Mouse (Mus musculus) intestine, embryonic 15.5 days (tissue): ENCODE measurements around the gene Hba-a1. TPM values are rescaled to one million over a fixed set of nuclear protein-coding genes. Genes with fewer than 3 reads are reported as not detected.

Experiments used
- ATAC-seq: fragments of 200-750 bp; cut with Nextera tagmentation; 2 replicates; pipeline ENCODE4 v1.8.0; 2017; ENCODE audit warnings: moderate TSS enrichment, moderate library complexity
- H3K27ac ChIP-seq: fragments of 300-500 bp; sonication (generic); 2 replicates; pipeline ENCODE4 v1.5.1; 2015; ENCODE audit warnings: mild to moderate bottlenecking, inconsistent platforms
- H3K27me3 ChIP-seq: fragments of 300-500 bp; sonication (generic); replicated peaks from 2 replicates; pipeline ENCODE4 v1.6.1; 2015; ENCODE audit warnings: inconsistent platforms
- H3K36me3 ChIP-seq: fragments of 300-500 bp; sonication (generic); 2 replicates; pipeline ENCODE4 v1.6.1; 2015; ENCODE audit warnings: inconsistent platforms
- H3K4me1 ChIP-seq: fragments of 300-500 bp; sonication (generic); replicated peaks from 2 replicates; pipeline ENCODE4 v1.6.1; 2015; ENCODE audit warnings: inconsistent platforms
- H3K4me2 ChIP-seq: fragments of 300-500 bp; sonication (generic); replicated peaks from 2 replicates; pipeline ENCODE4 v1.6.1; 2015; ENCODE audit warnings: mild to moderate bottlenecking, inconsistent platforms
- H3K4me3 ChIP-seq: fragments of 300-500 bp; sonication (generic); replicated peaks from 2 replicates; pipeline ENCODE4 v1.5.1; 2015; ENCODE audit warnings: inconsistent platforms
- H3K9ac ChIP-seq: fragments of 300-500 bp; sonication (generic); 2 replicates; pipeline ENCODE4 v1.6.1; 2015; ENCODE audit warnings: inconsistent platforms
- H3K9me3 ChIP-seq: fragments of 300-500 bp; sonication (generic); 2 replicates; pipeline ENCODE4 v1.6.1; 2016; ENCODE audit warnings: inconsistent platforms
- WGBS: fragments of 180-500 bp; shearing (Covaris S2); methylation state at CpG from one replicate; pipeline ENCODE4 v1.1.7; 2015; 5-methylcytosine and 5-hydroxymethylcytosine counted together
- polyA plus RNA-seq: library from polyadenylated mRNA; unstranded; fragments of >200 nt; fragmentation: Nextera tagmentation; extraction: Ambion mirVana; gene quantifications from 2 replicates; pipeline ENCODE4 v1.2.1, GENCODE M21; 2015

Hba-a1 gene
- polyA plus RNA-seq, 1 experiment from 2014 or later: 4,064 TPM

DNA sequence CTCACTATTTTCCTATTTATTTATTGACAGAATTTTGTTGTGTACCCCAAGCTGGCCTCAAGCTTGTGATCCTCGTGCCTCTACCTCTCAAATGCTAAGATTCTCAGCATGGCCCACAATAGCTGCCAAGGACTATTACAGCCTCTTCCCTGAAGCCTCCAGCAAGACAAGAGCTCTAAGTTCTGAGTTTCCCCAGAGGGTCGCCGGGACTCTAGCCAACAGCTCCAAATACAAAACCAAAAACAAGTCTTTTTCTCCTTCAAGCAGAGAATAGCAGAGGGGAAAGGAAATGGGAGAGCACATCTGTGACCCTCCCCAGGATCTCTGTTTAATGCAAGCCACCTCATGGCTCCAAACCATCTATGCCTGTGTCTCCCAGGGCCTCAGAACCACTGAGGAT lies 39.2 kb upstream of the Hba-a1 start:
- H3K9me3 ChIP-seq: no peaks in the 10 kb centered on the region
- H3K27me3 ChIP-seq: no peaks in the 10 kb centered on the region
- H3K4me2 ChIP-seq: no peak overlapping the region
- no peak overlapping the region for H3K4me3 ChIP-seq
- no peak overlapping the region for H3K27ac ChIP-seq
- peaks cover 11% of the 10 kb centered on the region; the same call in 1 of the 2 replicates for H3K36me3 ChIP-seq
- ATAC-seq: no peak
- no peaks in the 10 kb centered on the region for H3K4me1 ChIP-seq
- 74% methylated on average over 3 of the region's 3 CpGs for WGBS
- H3K9ac ChIP-seq: no peak overlapping the region

DNA sequence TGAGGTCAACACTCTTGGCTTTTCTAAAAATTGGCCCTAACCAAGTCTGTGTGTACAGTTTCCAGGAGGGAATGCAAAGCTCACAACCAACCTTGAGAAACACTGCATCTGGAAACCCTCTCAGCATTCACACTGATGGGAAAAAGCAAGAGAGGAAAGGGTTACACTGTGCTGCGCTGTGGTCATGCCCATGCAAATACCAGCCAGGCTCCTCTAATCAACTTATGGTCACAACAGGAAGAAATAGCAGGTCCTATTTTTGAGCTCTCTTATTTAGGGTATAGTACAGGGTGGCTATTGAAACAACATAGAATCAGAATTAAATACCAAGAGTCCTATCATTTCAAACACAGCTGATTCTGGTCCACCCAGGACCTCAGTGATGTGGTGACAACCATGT lies 38.7 kb upstream of the Hba-a1 start:
- Histone ChIP-seq H3K27ac (no peak overlapping the region), H3K9me3 (no peaks in the 10 kb centered on the region), H3K4me2 (no peak overlapping the region), H3K36me3 (peaks cover 8% of the 10 kb centered on the region; the same call in 1 of the 2 replicates), H3K4me3 (no peak overlapping the region), H3K9ac (no peak overlapping the region), H3K27me3 (no peaks in the 10 kb centered on the region), H3K4me1 (no peaks in the 10 kb centered on the region)
- no peak for ATAC-seq
- WGBS: 88% methylated on average over 1 of the region's 1 CpGs

DNA sequence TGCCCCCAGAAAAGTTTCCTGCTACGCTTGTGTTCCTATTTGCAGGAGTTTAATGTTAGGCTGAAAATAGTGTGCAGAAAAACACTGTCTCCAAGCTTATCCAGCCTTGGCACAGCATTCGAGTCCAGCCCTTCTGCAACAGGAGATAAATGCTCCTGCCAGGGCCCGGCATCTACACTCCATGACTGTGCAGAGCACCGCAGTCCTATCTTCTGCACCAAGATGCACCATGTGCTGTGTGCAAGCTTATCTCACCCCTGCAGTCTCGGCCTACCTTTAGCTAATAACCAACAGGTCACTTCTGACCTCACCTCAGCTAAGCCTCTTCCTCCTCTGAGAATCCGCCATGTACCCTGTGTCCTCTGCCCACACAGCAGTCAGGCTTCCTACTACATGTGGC lies 37.7 kb upstream of the Hba-a1 start:
- H3K9ac ChIP-seq: no peak overlapping the region
- H3K4me3 ChIP-seq: no peak overlapping the region
- WGBS: 91% methylated on average over 6 of the region's 6 CpGs
- peak; percentile 69 for ATAC-seq
- H3K4me1 ChIP-seq: no peaks in the 10 kb centered on the region
- H3K4me2 ChIP-seq: no peak overlapping the region
- no peak overlapping the region for H3K27ac ChIP-seq
- peaks cover 12% of the 10 kb centered on the region for H3K36me3 ChIP-seq
- H3K9me3 ChIP-seq: no peaks in the 10 kb centered on the region
- H3K27me3 ChIP-seq: no peaks in the 10 kb centered on the region

DNA sequence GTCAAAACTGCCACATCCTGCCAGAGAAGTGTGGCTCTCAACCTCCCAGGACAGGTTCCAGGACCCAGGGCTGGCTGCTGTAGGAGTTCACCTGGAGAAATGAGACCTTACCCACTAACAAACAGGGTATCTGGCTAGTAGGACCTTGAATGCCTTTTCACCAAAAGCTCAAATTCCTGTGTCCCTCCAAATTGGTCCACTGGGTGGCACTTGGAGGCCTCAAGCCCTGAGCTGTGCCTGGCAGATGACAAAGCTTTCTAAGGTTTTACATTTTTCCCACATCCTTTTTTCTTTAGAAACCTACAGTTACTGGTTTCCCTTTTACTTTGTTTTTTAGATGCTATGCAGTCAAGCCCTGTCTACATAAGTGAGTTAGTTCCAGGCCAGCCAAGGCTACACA lies 36.2 kb upstream of the Hba-a1 start:
- no peak for ATAC-seq
- no peaks in the 10 kb centered on the region for H3K27me3 ChIP-seq
- no peak overlapping the region for H3K4me2 ChIP-seq
- peaks cover 17% of the 10 kb centered on the region for H3K36me3 ChIP-seq
- no peak overlapping the region for H3K4me3 ChIP-seq
- H3K9me3 ChIP-seq: no peaks in the 10 kb centered on the region
- H3K27ac ChIP-seq: no peak overlapping the region
- no peaks in the 10 kb centered on the region for H3K4me1 ChIP-seq
- no peak overlapping the region for H3K9ac ChIP-seq

DNA sequence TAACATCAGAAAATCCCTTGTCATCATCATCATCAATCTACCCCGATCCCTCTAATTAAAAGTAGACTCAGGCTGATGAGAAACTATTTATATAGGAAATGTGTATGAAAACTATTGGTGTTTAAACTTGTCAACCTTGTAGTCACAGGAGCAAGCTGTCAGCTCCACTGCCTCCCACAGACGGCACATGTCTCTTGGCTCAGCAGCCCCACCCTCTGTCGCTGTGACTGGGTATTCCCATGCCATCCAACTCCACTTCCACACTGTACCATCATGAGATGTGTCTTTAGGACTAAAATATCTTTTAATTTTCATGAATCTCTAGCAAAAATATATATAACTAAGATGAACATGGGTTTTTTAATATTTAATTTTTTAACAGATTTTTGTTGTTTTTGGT lies 35.0 kb upstream of the Hba-a1 start:
- no peaks in the 10 kb centered on the region for H3K9me3 ChIP-seq
- H3K36me3 ChIP-seq: peaks cover 21% of the 10 kb centered on the region
- H3K4me3 ChIP-seq: no peak overlapping the region
- H3K27me3 ChIP-seq: no peaks in the 10 kb centered on the region
- no peak overlapping the region for H3K4me2 ChIP-seq
- no peak overlapping the region for H3K9ac ChIP-seq
- H3K4me1 ChIP-seq: no peaks in the 10 kb centered on the region
- no peak for ATAC-seq
- H3K27ac ChIP-seq: no peak overlapping the region
- 84% methylated on average over 3 of the region's 3 CpGs for WGBS

DNA sequence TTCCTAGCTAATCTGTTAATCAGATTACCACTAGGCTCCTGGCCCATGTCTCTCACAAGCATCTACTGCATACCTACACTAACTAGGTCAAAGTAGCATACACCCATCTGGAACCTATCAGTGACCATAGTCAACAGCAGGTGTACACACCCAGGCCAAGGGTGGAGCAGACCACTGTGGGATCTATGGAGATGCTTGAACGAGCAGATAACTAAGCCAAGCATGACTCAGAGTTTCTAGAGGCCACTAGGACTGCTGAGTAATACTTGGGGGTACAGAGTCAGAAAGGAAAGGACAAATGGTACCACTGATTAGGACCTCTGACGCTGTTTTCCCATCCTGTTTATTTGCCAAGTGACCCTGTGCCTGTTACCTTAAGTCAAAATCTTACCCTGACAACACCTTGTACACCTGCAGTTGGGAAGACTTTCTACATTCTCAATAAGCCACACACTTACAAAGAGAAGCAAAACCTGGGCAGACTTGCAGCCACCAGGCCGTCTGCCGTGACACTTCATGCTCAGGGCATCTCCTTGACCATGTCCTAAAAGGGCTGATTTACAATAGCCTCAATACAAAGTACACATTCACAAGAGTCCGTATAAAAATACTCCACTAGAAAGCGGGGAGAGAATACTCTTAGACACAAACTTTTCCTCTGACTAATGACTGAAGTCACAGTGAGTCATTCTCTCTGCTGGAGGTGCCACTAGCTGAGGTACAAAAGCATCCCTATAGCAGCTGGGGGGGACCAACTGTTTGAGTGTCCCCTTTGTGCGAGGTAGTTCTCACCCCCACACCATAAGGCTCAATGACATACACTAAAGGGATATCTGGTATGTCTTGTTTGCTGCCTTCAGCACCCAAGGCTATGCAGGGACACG lies 32.2 kb upstream of the Hba-a1 start:
- no peak overlapping the region for H3K9ac ChIP-seq
- no peaks in the 10 kb centered on the region for H3K27me3 ChIP-seq
- no peak overlapping the region for H3K27ac ChIP-seq
- H3K9me3 ChIP-seq: no peaks in the 10 kb centered on the region
- H3K4me3 ChIP-seq: no peak overlapping the region
- H3K4me2 ChIP-seq: no peak overlapping the region
- peaks cover 27% of the 10 kb centered on the region for H3K36me3 ChIP-seq
- H3K4me1 ChIP-seq: no peaks in the 10 kb centered on the region
- 85% methylated on average over 8 of the region's 8 CpGs for WGBS
- ATAC-seq: peak; percentile 91

DNA sequence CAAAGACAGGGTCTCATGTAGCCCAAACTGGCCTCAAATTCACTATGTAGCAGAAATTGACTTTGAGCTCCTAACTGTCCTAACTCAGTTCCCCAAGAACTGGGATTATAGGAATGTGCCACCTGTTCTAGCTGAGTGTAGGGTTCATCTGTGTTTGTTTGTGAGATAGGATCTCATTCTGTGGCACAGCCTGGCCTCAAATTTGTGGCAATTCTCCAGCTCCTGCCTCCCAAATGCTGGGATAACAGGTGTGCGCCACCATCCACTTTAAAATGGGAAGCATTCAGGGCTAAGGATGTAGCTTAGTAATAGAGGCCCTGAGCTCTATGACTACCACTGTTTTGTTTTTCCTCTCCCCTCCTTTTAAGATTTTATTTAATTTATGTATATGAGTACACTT lies 30.2 kb upstream of the Hba-a1 start:
- Histone ChIP-seq H3K4me1 (no peaks in the 10 kb centered on the region), H3K4me2 (no peak overlapping the region), H3K27me3 (no peaks in the 10 kb centered on the region), H3K4me3 (no peak overlapping the region), H3K27ac (no peak overlapping the region), H3K9ac (no peak overlapping the region), H3K36me3 (peaks cover 21% of the 10 kb centered on the region), H3K9me3 (no peaks in the 10 kb centered on the region)
- 97% methylated on average over 1 of the region's 1 CpGs for WGBS
- no peak for ATAC-seq

DNA sequence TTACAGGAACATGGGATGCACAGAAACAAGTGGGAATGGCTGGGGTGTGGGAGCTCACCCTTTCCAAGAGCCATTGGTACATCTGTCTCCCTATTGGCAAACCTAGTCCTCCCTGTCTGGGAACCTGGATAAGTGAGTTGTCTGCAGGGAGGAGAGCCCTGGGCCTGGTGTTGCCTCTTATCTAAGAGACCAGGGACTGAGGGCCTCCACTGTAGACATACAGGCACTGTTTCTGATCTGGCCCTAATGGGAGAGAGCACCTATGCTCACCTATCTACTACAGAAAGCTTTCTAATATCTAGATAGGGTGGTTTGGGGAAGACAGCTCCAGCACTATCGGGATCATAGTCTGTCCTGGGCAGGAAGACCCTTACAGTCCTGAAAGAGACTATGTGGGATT lies 27.2 kb upstream of the Hba-a1 start:
- peaks cover 10% of the 10 kb centered on the region for H3K36me3 ChIP-seq
- H3K4me2 ChIP-seq: no peak overlapping the region
- WGBS: 95% methylated on average over 1 of the region's 1 CpGs

DNA sequence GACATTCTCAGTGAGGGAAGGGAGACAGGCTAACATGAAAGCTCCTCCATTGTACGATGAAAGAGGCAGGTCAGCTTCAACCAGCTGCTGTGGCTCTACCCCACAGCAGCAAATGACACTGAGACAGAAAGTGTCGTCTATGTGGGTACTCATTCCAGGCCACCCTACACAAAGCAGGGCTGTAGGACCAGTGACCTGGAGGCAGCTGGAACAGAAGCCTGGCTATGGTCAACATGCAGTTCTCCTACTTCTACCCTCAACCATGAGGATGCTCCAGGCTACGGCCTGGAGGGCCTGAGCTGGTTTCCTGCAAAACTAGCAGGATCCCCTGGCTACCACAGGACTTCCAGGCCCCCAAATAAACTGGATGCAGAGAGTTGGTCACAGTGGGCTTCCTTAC lies 26.7 kb upstream of the Hba-a1 start:
- Histone ChIP-seq H3K4me1 (no peaks in the 10 kb centered on the region), H3K4me3 (no peak overlapping the region), H3K9me3 (no peaks in the 10 kb centered on the region), H3K9ac (no peak overlapping the region), H3K27ac (no peak overlapping the region), H3K4me2 (no peak overlapping the region), H3K36me3 (peaks cover 10% of the 10 kb centered on the region), H3K27me3 (no peaks in the 10 kb centered on the region)
- WGBS: 90% methylated on average over 3 of the region's 3 CpGs
- ATAC-seq: no peak

More for the DNA sequence above, 27.2 kb upstream of the Hba-a1 start:
- Histone ChIP-seq H3K4me3 (no peak overlapping the region), H3K27me3 (no peaks in the 10 kb centered on the region), H3K9ac (no peak overlapping the region), H3K4me1 (no peaks in the 10 kb centered on the region), H3K27ac (no peak overlapping the region), H3K9me3 (no peaks in the 10 kb centered on the region)
- ATAC-seq: peak; percentile 83; the same call in 1 of the 2 replicates

DNA sequence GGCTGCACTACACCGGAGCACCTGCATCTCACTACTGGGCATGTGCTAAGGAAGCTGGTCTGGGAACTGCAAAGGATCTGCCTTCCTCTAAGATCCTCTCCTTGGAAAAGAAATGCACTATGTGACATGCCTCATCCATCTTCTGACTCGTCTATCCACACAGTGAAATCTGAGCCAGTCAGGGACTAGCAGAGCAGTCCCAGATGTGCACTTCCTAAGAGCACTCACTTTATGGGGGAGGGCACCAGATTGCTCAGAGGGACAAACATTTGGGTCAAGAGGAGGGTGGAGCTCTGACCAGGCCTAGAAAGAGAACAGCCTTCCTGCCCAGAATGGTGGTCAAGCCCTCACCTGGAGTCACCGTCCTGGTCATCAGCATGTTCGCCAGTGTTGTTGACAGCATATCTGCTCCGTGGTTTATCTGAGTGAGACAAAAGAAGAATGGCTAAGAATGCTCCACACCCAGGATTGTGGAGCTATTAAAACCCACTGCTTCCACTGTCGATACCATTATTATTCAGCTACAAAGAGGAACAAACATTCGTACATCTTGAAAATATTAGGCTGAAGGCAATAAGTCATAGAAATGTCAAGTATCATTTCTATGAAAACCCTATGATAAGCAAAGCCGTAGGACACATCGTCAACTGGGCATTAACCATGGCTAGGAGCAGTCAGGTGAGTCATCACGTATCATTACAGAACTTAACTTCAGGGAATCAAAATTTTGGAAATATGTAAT lies 20.5 kb upstream of the Hba-a1 start:
- Histone ChIP-seq H3K4me3 (no peak overlapping the region), H3K9me3 (no peaks in the 10 kb centered on the region), H3K36me3 (no peaks in the 10 kb centered on the region), H3K27me3 (no peaks in the 10 kb centered on the region), H3K9ac (no peak overlapping the region), H3K4me1 (0 out of 2 replicates have a peak, but pooled peaks cover under 1% of the 10 kb centered on the region), H3K27ac (no peak overlapping the region), H3K4me2 (no peak overlapping the region)
- 69% methylated on average over 10 of the region's 10 CpGs for WGBS
- no peak for ATAC-seq

DNA sequence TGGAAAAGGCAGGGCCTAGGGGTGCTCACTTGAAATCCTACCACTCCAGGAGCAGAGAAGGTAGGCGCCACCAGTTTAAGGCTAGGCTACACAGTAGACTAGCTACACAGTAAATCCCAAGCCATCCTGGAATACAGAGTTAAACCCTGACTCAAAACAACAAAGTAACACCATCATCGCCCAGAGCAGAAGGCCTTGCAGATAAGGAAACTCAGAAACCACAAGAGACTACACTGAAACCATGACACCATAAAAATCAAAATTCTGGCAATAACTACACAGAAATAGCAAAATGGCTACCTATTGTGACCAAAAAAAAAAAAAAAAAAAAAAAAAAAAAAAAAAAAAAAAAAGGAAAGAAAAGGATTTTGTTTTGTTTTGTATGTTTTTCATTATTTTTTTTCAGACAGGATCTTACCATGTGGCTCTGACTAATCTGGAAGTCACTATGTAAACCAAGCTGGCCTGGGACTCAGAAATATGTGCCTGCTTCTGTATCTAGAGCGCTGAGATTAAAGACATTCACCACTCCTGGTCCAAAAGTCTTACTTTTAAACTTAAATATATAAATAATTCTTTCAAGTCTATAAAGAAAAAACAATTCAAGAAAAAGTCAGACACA lies 18.1 kb upstream of the Hba-a1 start:
- Histone ChIP-seq H3K4me1 (0 out of 2 replicates have a peak, but pooled peaks cover 3% of the 10 kb centered on the region), H3K36me3 (no peaks in the 10 kb centered on the region), H3K4me2 (no peak overlapping the region), H3K27ac (no peak overlapping the region), H3K9ac (no peak overlapping the region), H3K4me3 (no peak overlapping the region), H3K9me3 (no peaks in the 10 kb centered on the region), H3K27me3 (no peaks in the 10 kb centered on the region)
- 92% methylated on average over 3 of the region's 3 CpGs for WGBS
- no peak for ATAC-seq

DNA sequence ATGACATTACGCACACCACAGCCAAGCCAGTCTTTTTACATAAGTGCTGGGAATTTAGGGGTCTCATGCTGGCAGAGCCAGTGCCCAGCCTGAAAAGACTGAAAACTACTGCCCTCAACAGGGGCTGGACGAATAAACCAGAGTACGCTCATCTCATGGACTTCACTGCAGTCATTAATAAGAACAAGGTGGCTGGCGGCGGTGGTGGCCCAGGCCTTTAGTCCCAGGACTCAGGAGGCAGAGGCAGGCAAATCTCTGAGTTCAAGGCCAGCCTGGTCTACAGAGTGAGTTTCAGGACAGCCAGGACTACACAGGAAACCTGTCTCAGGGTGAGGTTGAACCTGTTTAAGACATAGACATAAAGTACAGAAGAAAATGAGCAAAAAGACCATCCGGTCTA lies 17.1 kb upstream of the Hba-a1 start:
- Histone ChIP-seq H3K4me2 (no peak overlapping the region), H3K9ac (no peak overlapping the region), H3K27ac (no peak overlapping the region), H3K4me3 (no peak overlapping the region), H3K9me3 (no peaks in the 10 kb centered on the region), H3K36me3 (no peaks in the 10 kb centered on the region), H3K4me1 (0 out of 2 replicates have a peak, but pooled peaks cover 3% of the 10 kb centered on the region), H3K27me3 (no peaks in the 10 kb centered on the region)
- no peak for ATAC-seq
- WGBS: 95% methylated on average over 6 of the region's 6 CpGs
